Mouse (Mus musculus) CH12.LX (cell line): ENCODE results near the gene Wwc2. TPM values are rescaled to one million over a fixed set of nuclear protein-coding genes. Genes with fewer than 3 reads are reported as not detected.

ENCODE experiments used
- DNase-seq: peaks from one replicate; pipeline ENCODE4 v3.0.0-alpha.2; 2013; ENCODE audit errors: extremely low read depth
- H3K27ac ChIP-seq: 2 replicates; pipeline ENCODE4 v1.5.1; 2012; ENCODE audit warnings: low read depth, mild to moderate bottlenecking, control low read depth, moderate library complexity; ENCODE audit not compliant: insufficient read depth
- H3K27me3 ChIP-seq: replicated peaks from 2 replicates; pipeline ENCODE3; 2012; ENCODE audit warnings: inconsistent platforms
- H3K36me3 ChIP-seq, 2 experiments: replicated peaks in 1 of 2; 2 replicates each; pipeline versions ENCODE3 to v1.6.1; 2012; ENCODE audit warnings: inconsistent platforms in 1 of 2, low read length in 1 of 2, mild to moderate bottlenecking in 1 of 2, mixed read lengths in 1 of 2, moderate library complexity in 1 of 2; ENCODE audit not compliant: control insufficient read depth in 1 of 2, insufficient read depth in 1 of 2
- H3K4me1 ChIP-seq, 2 experiments: 2 replicates each; pipeline ENCODE4 v1.6.1; 2012; ENCODE audit warnings: inconsistent platforms in 1 of 2, moderate library complexity in 1 of 2; ENCODE audit not compliant: insufficient read depth in 2 of 2, control insufficient read depth in 1 of 2
- H3K4me2 ChIP-seq: 2 replicates; pipeline ENCODE4 v1.6.1; 2012; ENCODE audit warnings: low read depth, mild to moderate bottlenecking, control low read depth; ENCODE audit not compliant: poor library complexity, insufficient read depth, severe bottlenecking
- H3K4me3 ChIP-seq, 3 experiments: fragments of 150-350 bp in 1 of 3; sonication (generic) in 1 of 3; replicated peaks in 1 of 3; 2 replicates each; pipeline versions ENCODE3 to v1.5.1; 2011 to 2012; ENCODE audit warnings: low read depth in 2 of 3, low read length in 2 of 3, mild to moderate bottlenecking in 2 of 3, moderate library complexity in 2 of 3, control low read depth in 1 of 3, improper control_type of control experiment in 1 of 3, inconsistent platforms in 1 of 3, mixed read lengths in 1 of 3; ENCODE audit not compliant: poor library complexity in 1 of 3
- H3K79me2 ChIP-seq: replicated peaks from 2 replicates; pipeline ENCODE4 v1.6.1; 2012; ENCODE audit warnings: mild to moderate bottlenecking, moderate library complexity; ENCODE audit not compliant: control insufficient read depth, poor library complexity, insufficient read depth, severe bottlenecking; ENCODE audit errors: extremely low read depth
- H3K9ac ChIP-seq: 2 replicates; pipeline ENCODE4 v1.6.1; 2012; ENCODE audit warnings: low read depth, mild to moderate bottlenecking, control low read depth, moderate library complexity; ENCODE audit not compliant: insufficient read depth
- H3K9me3 ChIP-seq: replicated peaks from 2 replicates; pipeline ENCODE3; 2012; ENCODE audit warnings: low read length, inconsistent platforms, mixed read lengths
- CTCF ChIP-seq, 2 experiments: IDR thresholded peaks in 1 of 2; conservative IDR thresholded peaks in 1 of 2; 2 replicates each; pipeline ENCODE4 v1.5.1; 2011 to 2012; ENCODE audit warnings: low read depth in 2 of 2, low read length in 2 of 2, improper control_type of control experiment in 1 of 2, inconsistent platforms in 1 of 2, mild to moderate bottlenecking in 1 of 2, moderate library complexity in 1 of 2
- ELF1 ChIP-seq: IDR thresholded peaks from 2 replicates; pipeline ENCODE4 v1.6.1; 2014; ENCODE audit warnings: low read depth, mild to moderate bottlenecking, inconsistent platforms, low read length, improper control_type of control experiment
- EP300 ChIP-seq: IDR thresholded peaks from 2 replicates; pipeline ENCODE4 v1.6.1; 2011; ENCODE audit warnings: low read length, improper control_type of control experiment
- GABPA ChIP-seq: IDR thresholded peaks from 2 replicates; pipeline ENCODE4 v1.6.1; 2012; ENCODE audit warnings: low read depth, low read length, improper control_type of control experiment, inconsistent platforms; ENCODE audit not compliant: insufficient replicate concordance
- IRF4 ChIP-seq: IDR thresholded peaks from 2 replicates; pipeline ENCODE4 v1.6.1; 2014; ENCODE audit warnings: low read depth, mild to moderate bottlenecking, inconsistent platforms, low read length, improper control_type of control experiment
- JUN ChIP-seq: IDR thresholded peaks from 2 replicates; pipeline ENCODE4 v1.6.1; 2011; ENCODE audit warnings: low read depth, mild to moderate bottlenecking, low read length, improper control_type of control experiment, moderate library complexity; ENCODE audit not compliant: insufficient read depth
- JUND ChIP-seq: conservative IDR thresholded peaks from 2 replicates; pipeline ENCODE4 v1.6.1; 2011; ENCODE audit warnings: low read depth, low read length, improper control_type of control experiment
- MYC ChIP-seq: IDR thresholded peaks from 2 replicates; pipeline ENCODE4 v1.6.1; 2011; ENCODE audit warnings: low read depth, mild to moderate bottlenecking, improper control_type of control experiment, low read length
- NELFE ChIP-seq: IDR thresholded peaks from 2 replicates; pipeline ENCODE4 v1.6.1; 2011; ENCODE audit warnings: low read depth, low read length, improper control_type of control experiment
- PAX5 ChIP-seq: IDR thresholded peaks from 2 replicates; pipeline ENCODE4 v1.6.1; 2012; ENCODE audit warnings: low read length, inconsistent platforms, mixed read lengths
- POLR2AphosphoS2 ChIP-seq: IDR thresholded peaks from 2 replicates; pipeline ENCODE4 v1.6.1; 2011; ENCODE audit warnings: low read depth, low read length, improper control_type of control experiment
- RAD21 ChIP-seq: IDR thresholded peaks from 2 replicates; pipeline ENCODE4 v1.6.1; 2011; ENCODE audit warnings: low read depth, mild to moderate bottlenecking, low read length, improper control_type of control experiment, moderate library complexity
- SMC3 ChIP-seq: IDR thresholded peaks from 2 replicates; pipeline ENCODE4 v1.6.1; 2011; ENCODE audit warnings: low read depth, low read length, improper control_type of control experiment
- TCF12 ChIP-seq: IDR thresholded peaks from 2 replicates; pipeline ENCODE4 v1.6.1; 2014; ENCODE audit warnings: low read depth, mild to moderate bottlenecking, inconsistent platforms, low read length, improper control_type of control experiment
- ZMIZ1 ChIP-seq: IDR thresholded peaks from 2 replicates; pipeline ENCODE4 v1.6.1; 2012; ENCODE audit warnings: low read depth, mild to moderate bottlenecking, inconsistent platforms, low read length, improper control_type of control experiment
- dilution Hi-C: fragments of 300-500 bp; cut with MboI; formaldehyde crosslinking; loops from 2 replicates; pipeline ENCODE4 v1.14.3; 2020; ENCODE audit warnings: low sequenced_read_pairs; ENCODE audit not compliant: extremely low pct_unique_long_range_greater_than_20kb, extremely low pct_ligation_motif_present
- in situ Hi-C: fragments of 300-500 bp; cut with MboI; formaldehyde crosslinking; loops from 3 replicates; pipeline ENCODE4 v1.14.3; 2019; ENCODE audit warnings: low sequenced_read_pairs, low pct_ligation_motif_present, low pct_unique_long_range_greater_than_20kb, mixed read lengths
- polyA plus RNA-seq: library from polyadenylated mRNA; unstranded; fragments of >175 nt; gene quantifications from 2 replicates; pipeline ENCODE4 v1.2.1, GENCODE M21; 2012; ENCODE audit warnings: low read depth; ENCODE audit not compliant: insufficient read length
- total RNA-seq, 2 experiments: library from RNA; depleted of rRNA; stranded (reverse); fragments of 300-350 nt in 1 of 2; fragments of >200 nt in 1 of 2; gene quantifications; 2 replicates each; pipeline ENCODE4 v1.2.3; 2012 to 2014

Wwc2 gene
- total and polyA plus RNA-seq, 3 experiments = 0.04 to 1.1 (median 0.32) TPM

GRCm38 (mm10) chr8:47943049-47943448, 47.7 kb downstream of the Wwc2 start:
- dilution Hi-C loops (no loop called here), in situ Hi-C loops (no loop called here)
- H3K79me2 ChIP-seq = no peaks in the 10 kb centered on the region
- H3K9ac ChIP-seq = no peak overlapping the region
- no peaks in the 10 kb centered on the region for H3K27me3 ChIP-seq
- DNase-seq = peak; percentile 14
- H3K27ac ChIP-seq = no peak overlapping the region
- H3K4me1 ChIP-seq = peaks cover 0 to 19% of the 10 kb centered on the region in 2 experiments; a peak in 1 of 4 replicates
- no peak overlapping the region for H3K4me3 ChIP-seq
- peaks cover 0 to 2% of the 10 kb centered on the region in 2 experiments for H3K36me3 ChIP-seq
- no peak for TF ChIP-seq NELFE
- no peak for TF ChIP-seq POLR2AphosphoS2
- TF ChIP-seq EP300 = no peak
- TF ChIP-seq CTCF (conservative IDR thresholded peaks at IDR 0.05 in 1 of 2, IDR thresholded peaks at IDR 0.05 in 1 of 2; ENCODE audit: low read depth in 2 of 2, low read length in 2 of 2) = peak; percentile 29 to 31; a peak in 2 of 4 replicates
- no peaks in the 10 kb centered on the region for H3K9me3 ChIP-seq
- no peak overlapping the region for H3K4me2 ChIP-seq

- Histone ChIP-seq H3K9ac (no peak overlapping the region), H3K27me3 (no peaks in the 10 kb centered on the region), H3K27ac (no peak overlapping the region), H3K4me1 (peaks cover 0 to 9% of the 10 kb centered on the region in 2 experiments; a peak in 2 of 4 replicates), H3K79me2 (no peaks in the 10 kb centered on the region), H3K36me3 (peaks cover 0 to 2% of the 10 kb centered on the region in 2 experiments), H3K9me3 (no peaks in the 10 kb centered on the region), H3K4me2 (no peak overlapping the region), H3K4me3 (no peak overlapping the region)
- dilution Hi-C loops (no loop called here), in situ Hi-C loops (no loop called here)
- DNase-seq = no peak
- TF ChIP-seq JUN = no peak
- TF ChIP-seq JUND = no peak
- TF ChIP-seq EP300 = no peak
- no peak for TF ChIP-seq SMC3
- TF ChIP-seq IRF4 = no peak
- no peak for TF ChIP-seq PAX5
- no peak for TF ChIP-seq RAD21
- no peak for TF ChIP-seq TCF12
- TF ChIP-seq ZMIZ1 = no peak
- no peak for TF ChIP-seq POLR2AphosphoS2
- TF ChIP-seq MYC = no peak
- TF ChIP-seq ELF1 = no peak
- TF ChIP-seq CTCF (conservative IDR thresholded peaks at IDR 0.05 in 1 of 2, IDR thresholded peaks at IDR 0.05 in 1 of 2; ENCODE audit: low read depth in 2 of 2, low read length in 2 of 2) = no peak
- no peak for TF ChIP-seq GABPA
Measured at GRCm38 (mm10) chr8:47941028-47941427, 49.7 kb downstream of the Wwc2 start.
